7 mouse cellular contexts compared by ENCODE assay signal in the genomic region with DNA sequence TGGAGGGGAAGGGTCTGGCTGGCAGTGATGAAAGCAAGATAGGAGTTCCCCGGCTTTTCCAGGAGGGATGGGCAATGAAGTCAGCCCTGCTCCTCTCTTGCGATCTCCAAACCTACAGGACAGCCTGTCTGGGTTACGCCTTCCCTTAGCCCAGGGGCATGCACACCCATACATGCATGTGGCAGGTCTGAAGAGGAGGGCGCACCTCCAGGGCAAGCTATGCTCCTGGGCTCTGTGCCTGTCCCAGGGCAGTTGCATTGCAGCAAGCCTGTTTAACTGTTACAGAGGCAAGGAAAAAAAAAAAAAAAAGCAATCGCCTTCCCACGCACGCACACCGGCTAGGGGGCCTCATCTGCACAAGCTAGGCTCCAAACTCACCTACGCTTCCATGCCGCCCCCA.
DNase-seq lines count a peak whose midpoint lies in the region; ATAC-seq lines count a peak whose summit lies in the region.

No protein-coding gene starts in this region.

- peak; percentile 4 for DNase-seq in layer of hippocampus, adult 11-12 months (ENCODE audit: low spot score)
- no peak for DNase-seq in layer of hippocampus, adult 9-10 months (ENCODE audit: low spot score)
- peak; percentile 21 for DNase-seq in embryo, embryonic 10.5 days (ENCODE audit: low spot score)
- peak; percentile 27 for DNase-seq in hindbrain, embryonic 10.5 days (ENCODE audit: low spot score)
- DNase-seq in splenic B cell, adult 2 months (ENCODE audit: low read depth, low spot score) = peak; percentile 1

- peak overlapping the region; percentile 85; the same call in 1 of the 2 replicates for H3K27ac ChIP-seq in hindbrain, embryonic 10.5 days
- H3K27ac ChIP-seq in liver, embryonic 12.5 days = no peak overlapping the region

- peak overlapping the region; percentile 64 for H3K4me3 ChIP-seq in hindbrain, embryonic 10.5 days
- peak overlapping the region; percentile 64 for H3K4me3 ChIP-seq in liver, embryonic 12.5 days

- 10% methylated on average over 10 of the region's 10 CpGs for WGBS in hindbrain, embryonic 10.5 days
- 12% methylated on average over 10 of the region's 10 CpGs for WGBS in liver, embryonic 12.5 days (ENCODE audit: insufficient replicate concordance)

- no peaks in the 10 kb centered on the region for H3K36me3 ChIP-seq in hindbrain, embryonic 10.5 days
- no peaks in the 10 kb centered on the region for H3K36me3 ChIP-seq in liver, embryonic 12.5 days
- no peaks in the 10 kb centered on the region for H3K36me3 ChIP-seq in splenic B cell, adult 2 months (ENCODE audit: control insufficient read depth, insufficient read depth, low read length, poor library complexity, severe bottlenecking)

- no peaks in the 10 kb centered on the region for H3K9me3 ChIP-seq in hindbrain, embryonic 10.5 days
- no peaks in the 10 kb centered on the region for H3K9me3 ChIP-seq in liver, embryonic 12.5 days (replicated peaks)

- no peaks in the 10 kb centered on the region for H3K4me1 ChIP-seq in hindbrain, embryonic 10.5 days (replicated peaks)
- no peaks in the 10 kb centered on the region for H3K4me1 ChIP-seq in liver, embryonic 12.5 days

- peak overlapping the region; percentile 77 for H3K4me2 ChIP-seq in liver, embryonic 12.5 days

- peaks cover 10% of the 10 kb centered on the region; the same call in 1 of the 2 replicates for H3K27me3 ChIP-seq in hindbrain, embryonic 10.5 days (ENCODE audit: insufficient read depth, poor library complexity, severe bottlenecking)
- peaks cover 24% of the 10 kb centered on the region for H3K27me3 ChIP-seq in liver, embryonic 12.5 days (replicated peaks)
- H3K27me3 ChIP-seq in splenic B cell, adult 2 months (ENCODE audit: control insufficient read depth, insufficient read depth, low read length, poor library complexity, severe bottlenecking) = no peaks in the 10 kb centered on the region

- ATAC-seq in liver, embryonic 12.5 days = peak; percentile 65
- no peak for ATAC-seq in erythroid progenitor cell, adult 5-6 weeks (replicated peaks; ENCODE audit: low FRiP score, poor library complexity, severe bottlenecking)

- H3K9ac ChIP-seq in liver, embryonic 12.5 days = peak overlapping the region; percentile 63
